Mouse (Mus musculus): ENCODE results near the gene Tango2. TPM values are rescaled to one million over a fixed set of nuclear protein-coding genes. Genes with fewer than 3 reads are reported as not detected.

The Tango2 gene
- polyA plus RNA-seq, 1 experiment: 33.0 TPM

- Histone ChIP-seq H3K27ac (ENCODE audit: insufficient read depth, low read depth, low read length) (no peak overlapping the region), H3K4me1 (ENCODE audit: control insufficient read depth, insufficient read depth, low read length) (peaks cover 21% of the 10 kb centered on the region), H3K4me3 (ENCODE audit: insufficient read depth, low read length) (no peak overlapping the region)
- TF ChIP-seq CTCF (IDR thresholded peaks at IDR 0.05; ENCODE audit: low read depth, low read length) (no peak), POLR2A (IDR thresholded peaks at IDR 0.05; ENCODE audit: borderline replicate concordance, low read depth, low read length) (no peak)
Observed at GRCm38 (mm10) chr16:18391728-18392127, 43.8 kb upstream of the Tango2 start.

DNA sequence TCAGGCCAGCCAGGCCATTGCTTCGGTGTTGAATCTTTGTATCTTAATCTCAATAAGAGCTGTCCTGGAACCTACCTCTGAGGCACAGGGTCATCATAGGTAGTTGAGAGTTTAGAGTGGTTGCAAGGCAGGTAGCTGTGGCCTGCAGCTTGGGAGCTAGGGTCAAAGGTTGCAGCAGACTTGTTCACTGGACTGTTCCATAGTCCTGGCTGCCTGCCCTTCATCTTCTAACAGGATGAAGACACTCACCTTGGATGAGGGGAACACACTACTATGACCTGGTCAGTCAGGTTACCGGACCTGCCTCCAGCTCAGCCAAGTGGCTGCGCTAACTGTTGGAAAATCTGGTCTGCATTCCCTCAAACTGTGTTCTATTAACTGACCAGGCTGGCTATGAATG, 43.2 kb upstream of the Tango2 start:
- no peak overlapping the region for H3K27ac ChIP-seq (ENCODE audit: insufficient read depth, low read depth, low read length)
- H3K4me3 ChIP-seq (ENCODE audit: insufficient read depth, low read length): no peak overlapping the region
- H3K4me1 ChIP-seq (ENCODE audit: control insufficient read depth, insufficient read depth, low read length): peaks cover 18% of the 10 kb centered on the region
- no peak for TF ChIP-seq CTCF (IDR thresholded peaks at IDR 0.05; ENCODE audit: low read depth, low read length)
- no peak for TF ChIP-seq POLR2A (IDR thresholded peaks at IDR 0.05; ENCODE audit: borderline replicate concordance, low read depth, low read length)

DNA sequence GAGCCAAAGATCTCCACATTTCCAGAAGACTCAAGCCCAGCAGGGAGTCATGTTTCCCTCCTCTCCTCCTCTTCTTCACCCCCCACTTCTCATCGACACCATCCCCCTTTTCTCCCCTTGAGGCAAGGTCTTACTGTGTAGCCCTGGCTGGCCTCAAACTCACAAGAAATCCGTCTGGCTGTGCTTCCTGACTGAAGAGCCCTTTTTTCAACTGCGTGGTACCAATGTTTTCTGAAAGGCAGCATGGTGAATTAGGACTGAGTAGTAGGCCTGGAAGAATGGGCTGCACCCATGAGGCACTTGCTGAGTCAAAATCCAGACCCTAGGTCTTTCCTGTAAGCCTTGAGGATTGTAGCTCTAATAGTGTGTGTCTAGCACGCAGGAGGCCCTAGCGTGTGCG, 42.5 kb upstream of the Tango2 start:
- Histone ChIP-seq H3K27ac (ENCODE audit: insufficient read depth, low read depth, low read length) (no peak overlapping the region), H3K4me1 (ENCODE audit: control insufficient read depth, insufficient read depth, low read length) (peaks cover 14% of the 10 kb centered on the region), H3K4me3 (ENCODE audit: insufficient read depth, low read length) (no peak overlapping the region)
- no peak for TF ChIP-seq CTCF (IDR thresholded peaks at IDR 0.05; ENCODE audit: low read depth, low read length)
- TF ChIP-seq POLR2A (IDR thresholded peaks at IDR 0.05; ENCODE audit: borderline replicate concordance, low read depth, low read length): no peak

DNA sequence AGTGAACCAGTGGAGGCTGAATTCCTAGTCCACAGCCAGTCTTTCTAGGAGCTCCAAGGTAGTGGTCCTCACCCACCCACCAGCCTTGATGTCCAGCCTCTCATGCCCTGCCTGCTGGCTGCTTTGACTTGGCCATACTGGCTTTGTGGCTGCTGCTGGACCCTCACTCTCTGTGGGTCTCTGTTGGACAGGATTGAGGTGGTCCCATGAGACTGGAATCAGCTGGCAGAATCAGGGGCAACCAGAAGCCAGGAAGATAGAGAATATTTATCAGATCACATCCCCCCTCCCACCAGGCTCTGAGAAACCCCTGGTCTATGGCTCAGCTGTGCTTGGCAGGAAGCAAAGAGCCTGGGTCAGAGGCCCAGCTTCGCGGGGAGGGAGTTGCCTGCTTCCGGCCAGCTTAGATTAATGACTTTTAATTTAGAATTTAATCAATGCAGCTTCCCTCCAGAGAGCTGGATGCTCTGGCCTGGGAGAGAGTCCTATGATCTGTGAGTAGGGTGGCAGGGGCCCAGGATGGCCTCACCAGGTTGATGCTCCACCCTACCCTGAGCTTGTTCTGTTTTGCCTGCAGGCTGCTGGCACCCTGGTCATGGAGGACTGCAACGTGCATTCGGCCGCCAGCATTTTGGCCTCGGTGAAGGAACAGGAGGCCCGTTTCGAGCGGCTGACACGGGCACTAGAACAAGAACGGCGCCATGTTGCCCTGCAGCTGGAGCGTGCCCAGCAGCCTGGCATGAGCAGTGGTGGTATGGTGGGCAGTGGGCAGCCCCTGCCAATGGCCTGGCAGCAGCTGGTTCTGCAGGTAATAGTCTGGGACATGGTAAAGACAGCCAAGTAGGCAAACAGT, 40.9 kb upstream of the Tango2 start:
- Histone ChIP-seq H3K4me3 (ENCODE audit: insufficient read depth, low read length) (no peak overlapping the region), H3K27ac (ENCODE audit: insufficient read depth, low read depth, low read length) (no peak overlapping the region), H3K4me1 (ENCODE audit: control insufficient read depth, insufficient read depth, low read length) (0 out of 2 replicates have a peak, but pooled peaks cover 2% of the 10 kb centered on the region)
- no peak for TF ChIP-seq POLR2A (IDR thresholded peaks at IDR 0.05; ENCODE audit: borderline replicate concordance, low read depth, low read length)
- TF ChIP-seq CTCF (IDR thresholded peaks at IDR 0.05; ENCODE audit: low read depth, low read length): no peak

DNA sequence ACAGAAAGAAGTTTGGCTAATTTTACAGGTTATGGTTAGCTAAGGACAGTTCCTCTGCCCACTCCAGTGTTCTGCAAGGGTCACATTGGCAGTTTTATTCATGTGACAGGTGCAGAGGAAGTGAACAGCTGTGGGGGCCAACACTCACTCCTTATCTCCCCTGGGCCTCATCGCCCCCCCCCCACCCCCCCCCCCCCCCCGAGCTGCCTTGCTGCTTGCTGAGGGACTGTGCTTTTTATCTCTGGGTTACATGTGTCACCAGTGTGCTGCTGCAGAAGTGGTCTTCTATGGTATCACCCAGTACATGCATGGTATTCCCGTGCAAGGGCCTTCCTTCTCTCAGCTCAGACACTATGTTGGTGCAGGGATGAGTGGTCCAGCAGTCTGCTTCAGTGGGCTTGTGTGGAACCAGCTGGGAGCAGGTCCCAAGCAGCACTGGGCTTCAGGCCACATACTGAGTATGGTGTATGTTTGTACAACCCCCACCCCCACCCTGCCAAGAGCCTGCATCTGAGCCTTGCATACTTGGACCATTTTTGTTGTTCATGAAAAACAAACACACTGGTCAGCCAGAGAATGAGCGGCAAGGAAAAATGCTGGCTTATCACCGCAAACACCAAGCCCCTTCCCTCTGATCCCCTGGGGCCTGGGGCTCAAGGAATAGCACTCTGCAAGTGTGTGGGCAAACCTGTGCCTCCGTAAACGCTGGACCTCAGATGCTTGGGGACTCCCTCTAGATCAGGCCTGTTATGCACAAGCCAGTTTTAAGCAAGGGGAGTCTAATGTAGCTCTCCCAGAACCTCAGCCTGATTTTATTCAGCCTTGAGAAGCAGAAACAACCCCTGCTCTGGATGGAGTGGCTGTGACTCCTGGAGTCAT, 40.0 kb upstream of the Tango2 start:
- Histone ChIP-seq H3K4me1 (ENCODE audit: control insufficient read depth, insufficient read depth, low read length) (no peaks in the 10 kb centered on the region), H3K4me3 (ENCODE audit: insufficient read depth, low read length) (no peak overlapping the region), H3K27ac (ENCODE audit: insufficient read depth, low read depth, low read length) (no peak overlapping the region)
- TF ChIP-seq CTCF (IDR thresholded peaks at IDR 0.05; ENCODE audit: low read depth, low read length): no peak
- TF ChIP-seq POLR2A (IDR thresholded peaks at IDR 0.05; ENCODE audit: borderline replicate concordance, low read depth, low read length): no peak

DNA sequence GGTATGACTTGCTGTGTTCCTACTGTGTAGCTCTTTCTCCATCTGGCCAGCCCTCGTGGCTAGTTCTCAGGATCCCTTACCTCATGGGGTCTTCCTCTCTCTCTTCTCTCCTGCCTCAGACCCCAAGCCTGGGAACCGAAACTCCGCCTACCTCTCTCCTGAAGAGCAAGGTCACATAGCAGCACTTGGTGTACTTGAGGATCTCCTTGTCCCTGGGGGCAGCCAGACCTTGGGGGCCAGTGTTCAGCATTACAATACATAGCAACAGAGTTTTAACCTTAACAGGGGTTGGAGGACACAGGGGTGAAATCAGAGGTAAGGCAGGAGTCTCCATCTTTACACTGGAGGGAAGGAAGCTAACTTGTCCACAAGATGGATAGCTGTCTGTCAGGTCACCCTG, 39.1 kb upstream of the Tango2 start:
- H3K4me1 ChIP-seq (ENCODE audit: control insufficient read depth, insufficient read depth, low read length): no peaks in the 10 kb centered on the region
- no peak overlapping the region for H3K27ac ChIP-seq (ENCODE audit: insufficient read depth, low read depth, low read length)
- TF ChIP-seq CTCF (IDR thresholded peaks at IDR 0.05; ENCODE audit: low read depth, low read length) (no peak), POLR2A (IDR thresholded peaks at IDR 0.05; ENCODE audit: borderline replicate concordance, low read depth, low read length) (no peak)
- no peak overlapping the region for H3K4me3 ChIP-seq (ENCODE audit: insufficient read depth, low read length)

DNA sequence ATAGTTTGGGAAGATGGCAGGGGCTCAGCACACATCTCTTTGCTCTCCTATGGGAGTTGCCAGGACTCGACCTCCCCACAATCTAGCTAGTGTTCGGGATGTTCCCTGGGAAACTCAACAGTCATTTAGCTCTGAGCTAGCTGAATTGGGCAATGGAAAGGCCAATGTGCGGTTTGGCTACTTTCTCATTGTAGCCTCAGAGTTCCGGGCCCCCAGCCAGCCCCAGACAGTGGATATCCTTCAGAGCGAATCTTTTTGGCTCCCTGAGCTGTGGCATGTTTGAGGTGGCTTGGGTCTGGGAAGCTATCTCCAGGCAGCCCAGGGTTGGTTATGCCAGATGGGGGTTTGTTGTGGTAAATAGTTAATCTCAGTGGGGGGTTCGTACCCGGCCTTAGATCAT, 38.5 kb upstream of the Tango2 start:
- H3K4me3 ChIP-seq (ENCODE audit: insufficient read depth, low read length): no peak overlapping the region
- TF ChIP-seq CTCF (IDR thresholded peaks at IDR 0.05; ENCODE audit: low read depth, low read length) (no peak), POLR2A (IDR thresholded peaks at IDR 0.05; ENCODE audit: borderline replicate concordance, low read depth, low read length) (no peak)
- H3K4me1 ChIP-seq (ENCODE audit: control insufficient read depth, insufficient read depth, low read length): no peaks in the 10 kb centered on the region
- H3K27ac ChIP-seq (ENCODE audit: insufficient read depth, low read depth, low read length): no peak overlapping the region

DNA sequence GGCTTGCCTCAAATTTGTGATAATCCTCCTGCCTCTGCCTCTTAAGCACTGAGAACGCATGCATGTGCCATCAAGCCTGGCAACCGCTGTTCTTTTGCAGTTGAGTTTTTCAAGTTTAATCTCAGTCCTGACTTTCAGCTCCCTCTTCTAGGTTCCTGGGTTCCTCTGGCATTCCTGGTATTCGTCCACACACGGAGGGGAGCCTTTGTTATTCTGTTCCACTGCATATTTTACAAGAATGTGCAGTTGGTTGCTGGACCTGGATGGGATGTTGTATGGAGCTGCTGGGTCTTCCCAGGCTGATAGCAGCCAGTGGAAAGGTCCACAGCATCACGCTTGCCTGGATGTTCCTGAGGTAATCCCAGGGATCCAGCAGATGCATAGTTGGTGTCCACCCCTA, 37.5 kb upstream of the Tango2 start:
- no peak overlapping the region for H3K4me3 ChIP-seq (ENCODE audit: insufficient read depth, low read length)
- H3K27ac ChIP-seq (ENCODE audit: insufficient read depth, low read depth, low read length): no peak overlapping the region
- no peaks in the 10 kb centered on the region for H3K4me1 ChIP-seq (ENCODE audit: control insufficient read depth, insufficient read depth, low read length)
- no peak for TF ChIP-seq CTCF (IDR thresholded peaks at IDR 0.05; ENCODE audit: low read depth, low read length)
- TF ChIP-seq POLR2A (IDR thresholded peaks at IDR 0.05; ENCODE audit: borderline replicate concordance, low read depth, low read length): no peak

- H3K4me1 ChIP-seq (ENCODE audit: control insufficient read depth, insufficient read depth, low read length): no peaks in the 10 kb centered on the region
Observed at GRCm38 (mm10) chr16:18384659-18385058, 36.8 kb upstream of the Tango2 start.

GRCm38 (mm10) chr16:18384211-18384610, 36.3 kb upstream of the Tango2 start:
- Histone ChIP-seq H3K4me3 (ENCODE audit: insufficient read depth, low read length) (no peak overlapping the region), H3K27ac (ENCODE audit: insufficient read depth, low read depth, low read length) (no peak overlapping the region), H3K4me1 (ENCODE audit: control insufficient read depth, insufficient read depth, low read length) (no peaks in the 10 kb centered on the region)
- no peak for TF ChIP-seq CTCF (IDR thresholded peaks at IDR 0.05; ENCODE audit: low read depth, low read length)
- no peak for TF ChIP-seq POLR2A (IDR thresholded peaks at IDR 0.05; ENCODE audit: borderline replicate concordance, low read depth, low read length)

More at GRCm38 (mm10) chr16:18384659-18385058, 36.8 kb upstream of the Tango2 start:
- Histone ChIP-seq H3K4me3 (ENCODE audit: insufficient read depth, low read length) (no peak overlapping the region), H3K27ac (ENCODE audit: insufficient read depth, low read depth, low read length) (no peak overlapping the region)
- TF ChIP-seq POLR2A (IDR thresholded peaks at IDR 0.05; ENCODE audit: borderline replicate concordance, low read depth, low read length) (no peak), CTCF (IDR thresholded peaks at IDR 0.05; ENCODE audit: low read depth, low read length) (no peak)
